Mouse (Mus musculus) heart, embryonic 16.5 days (tissue): ENCODE measurements at regions not wholly inside any gene's neighbourhood (a gene's known extent, or its start where the extent isn't known, plus 50 kb on each side); places are given as distances from the start of the nearest gene placed in this dataset.

Experiments used
- ATAC-seq: fragments of 200-750 bp; cut with Nextera tagmentation; replicated peaks from 2 replicates; pipeline ENCODE4 v1.8.0; 2017; ENCODE audit warnings: moderate number of reproducible peaks; ENCODE audit not compliant: insufficient read depth, low FRiP score; ENCODE audit errors: extremely low read depth
- H3K27ac ChIP-seq: fragments of 300-500 bp; sonication (generic); 2 replicates; pipeline ENCODE4 v1.5.1; 2014; ENCODE audit warnings: mild to moderate bottlenecking, low read length, control low read depth, moderate library complexity
- H3K27me3 ChIP-seq: fragments of 300-500 bp; sonication (generic); 2 replicates; pipeline ENCODE4 v1.6.1; 2014; ENCODE audit warnings: low read length, mixed read lengths; ENCODE audit not compliant: control insufficient read depth, insufficient read depth
- H3K36me3 ChIP-seq: fragments of 300-500 bp; sonication (generic); 2 replicates; pipeline ENCODE4 v1.6.1; 2014; ENCODE audit not compliant: control insufficient read depth, insufficient read depth
- H3K4me1 ChIP-seq: fragments of 300-500 bp; sonication (generic); 2 replicates; pipeline ENCODE4 v1.6.1; 2014; ENCODE audit warnings: low read length, mixed read lengths; ENCODE audit not compliant: control insufficient read depth, insufficient read depth
- H3K4me2 ChIP-seq: fragments of 300-500 bp; sonication (generic); 2 replicates; pipeline ENCODE4 v1.6.1; 2014; ENCODE audit warnings: low read depth, mild to moderate bottlenecking, control low read depth, low read length
- H3K4me3 ChIP-seq: fragments of 300-500 bp; sonication (generic); 2 replicates; pipeline ENCODE4 v1.5.1; 2014; ENCODE audit warnings: mild to moderate bottlenecking, control low read depth, low read length
- H3K9ac ChIP-seq: fragments of 300-500 bp; sonication (generic); 2 replicates; pipeline ENCODE4 v1.6.1; 2014; ENCODE audit warnings: low read length, control low read depth
- H3K9me3 ChIP-seq: fragments of 300-500 bp; sonication (generic); replicated peaks from 2 replicates; pipeline ENCODE4 v1.6.1; 2016; ENCODE audit warnings: low read length; ENCODE audit not compliant: control insufficient read depth
- WGBS: fragments of 180-500 bp; shearing (Covaris S2); extraction: QIAGEN DNeasy Blood & Tissue Kit; methylation state at CpG from one replicate; pipeline ENCODE4 v1.1.7; 2014; 5-methylcytosine and 5-hydroxymethylcytosine counted together

GRCm38 (mm10) chr11:37936439-37937134, 700.8 kb upstream of the Tenm2 start:
- Histone ChIP-seq H3K9ac (no peak overlapping the region), H3K9me3 (no peaks in the 10 kb centered on the region), H3K4me3 (no peak overlapping the region), H3K4me2 (no peak overlapping the region), H3K27ac (no peak overlapping the region), H3K4me1 (no peaks in the 10 kb centered on the region), H3K36me3 (no peaks in the 10 kb centered on the region), H3K27me3 (no peaks in the 10 kb centered on the region)
- ATAC-seq = no peak
- 73% methylated on average over 5 of the region's 5 CpGs for whole genome bisulfite sequencing

GRCm38 (mm10) chr11:37913161-37913560, 677.4 kb upstream of the Tenm2 start:
- Histone ChIP-seq H3K4me1 (no peaks in the 10 kb centered on the region), H3K9ac (no peak overlapping the region), H3K27ac (no peak overlapping the region), H3K27me3 (no peaks in the 10 kb centered on the region), H3K4me2 (no peak overlapping the region), H3K4me3 (no peak overlapping the region), H3K36me3 (no peaks in the 10 kb centered on the region), H3K9me3 (no peaks in the 10 kb centered on the region)
- no peak for ATAC-seq
- 48% methylated on average over 2 of the region's 2 CpGs for WGBS

- Histone ChIP-seq H3K4me2 (no peak overlapping the region), H3K9ac (no peak overlapping the region), H3K27ac (no peak overlapping the region), H3K9me3 (no peaks in the 10 kb centered on the region), H3K27me3 (no peaks in the 10 kb centered on the region), H3K36me3 (no peaks in the 10 kb centered on the region), H3K4me3 (no peak overlapping the region), H3K4me1 (no peaks in the 10 kb centered on the region)
- 92% methylated on average over 2 of the region's 2 CpGs for WGBS
- ATAC-seq = no peak
These were observed 669.2 kb upstream of the Tenm2 start for GRCm38 (mm10) chr11:37904991-37905390.

- no peaks in the 10 kb centered on the region for H3K36me3 ChIP-seq
- no peak overlapping the region for H3K4me2 ChIP-seq
- H3K27ac ChIP-seq = no peak overlapping the region
- H3K4me3 ChIP-seq = no peak overlapping the region
- no peaks in the 10 kb centered on the region for H3K4me1 ChIP-seq
- ATAC-seq = no peak
- no peaks in the 10 kb centered on the region for H3K9me3 ChIP-seq
- H3K27me3 ChIP-seq = no peaks in the 10 kb centered on the region
- H3K9ac ChIP-seq = no peak overlapping the region
These were observed 661.9 kb upstream of the Tenm2 start for GRCm38 (mm10) chr11:37897713-37898112.

- no peak for ATAC-seq
- H3K36me3 ChIP-seq = no peaks in the 10 kb centered on the region
- no peak overlapping the region for H3K4me2 ChIP-seq
- 78% methylated on average over 4 of the region's 4 CpGs for WGBS
- no peaks in the 10 kb centered on the region for H3K4me1 ChIP-seq
- H3K4me3 ChIP-seq = no peak overlapping the region
- no peaks in the 10 kb centered on the region for H3K27me3 ChIP-seq
- H3K9ac ChIP-seq = no peak overlapping the region
- H3K9me3 ChIP-seq = no peaks in the 10 kb centered on the region
- no peak overlapping the region for H3K27ac ChIP-seq
These were observed 647.0 kb upstream of the Tenm2 start for GRCm38 (mm10) chr11:37882717-37883116.

- Histone ChIP-seq H3K27me3 (no peaks in the 10 kb centered on the region), H3K4me2 (no peak overlapping the region), H3K4me1 (no peaks in the 10 kb centered on the region), H3K4me3 (no peak overlapping the region), H3K9me3 (no peaks in the 10 kb centered on the region), H3K27ac (no peak overlapping the region), H3K9ac (no peak overlapping the region), H3K36me3 (no peaks in the 10 kb centered on the region)
- 72% methylated on average over 5 of the region's 5 CpGs for WGBS
- ATAC-seq = no peak
These were observed 601.5 kb upstream of the Tenm2 start for GRCm38 (mm10) chr11:37837301-37837700.

- Histone ChIP-seq H3K4me2 (no peak overlapping the region), H3K4me1 (no peaks in the 10 kb centered on the region), H3K36me3 (no peaks in the 10 kb centered on the region), H3K9ac (no peak overlapping the region), H3K27me3 (no peaks in the 10 kb centered on the region), H3K9me3 (no peaks in the 10 kb centered on the region), H3K27ac (no peak overlapping the region), H3K4me3 (no peak overlapping the region)
- WGBS = 55% methylated on average over 3 of the region's 3 CpGs
- ATAC-seq = no peak
These were observed 595.2 kb upstream of the Tenm2 start for GRCm38 (mm10) chr11:37830975-37831374.

- Histone ChIP-seq H3K9me3 (no peaks in the 10 kb centered on the region), H3K36me3 (no peaks in the 10 kb centered on the region), H3K9ac (no peak overlapping the region), H3K4me1 (no peaks in the 10 kb centered on the region), H3K4me2 (no peak overlapping the region), H3K4me3 (no peak overlapping the region), H3K27ac (no peak overlapping the region), H3K27me3 (no peaks in the 10 kb centered on the region)
- no peak for ATAC-seq
- WGBS = 68% methylated on average over 5 of the region's 5 CpGs
These were observed 571.0 kb upstream of the Tenm2 start for GRCm38 (mm10) chr11:37806761-37807160.

GRCm38 (mm10) chr11:37798783-37799318, 563.1 kb upstream of the Tenm2 start:
- H3K4me1 ChIP-seq = no peaks in the 10 kb centered on the region
- WGBS = 59% methylated on average over 6 of the region's 6 CpGs
- H3K4me2 ChIP-seq = no peak overlapping the region
- no peak overlapping the region for H3K9ac ChIP-seq
- no peak overlapping the region for H3K4me3 ChIP-seq
- H3K9me3 ChIP-seq = no peaks in the 10 kb centered on the region
- H3K27ac ChIP-seq = no peak overlapping the region
- no peak for ATAC-seq
- H3K36me3 ChIP-seq = no peaks in the 10 kb centered on the region
- no peaks in the 10 kb centered on the region for H3K27me3 ChIP-seq
